In the genomic region with DNA sequence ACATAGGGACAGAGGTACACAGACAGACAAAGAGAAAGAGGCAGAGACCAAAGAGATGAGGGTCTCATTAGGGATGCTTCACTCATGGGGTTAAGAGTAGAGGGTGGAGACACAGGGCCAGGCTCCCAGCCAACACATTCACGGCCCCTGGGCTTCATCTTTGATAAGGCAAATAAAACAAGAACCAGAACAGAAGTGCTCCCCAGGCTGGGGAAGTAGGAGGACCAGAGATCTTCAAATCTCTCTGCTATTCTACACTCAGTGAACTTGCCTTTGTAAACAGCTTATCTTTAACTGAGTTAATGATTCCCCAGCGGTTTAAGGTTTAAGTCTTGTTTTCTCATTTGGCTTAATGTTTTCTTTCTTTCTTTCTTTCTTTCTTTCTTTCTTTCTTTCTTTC, we compare ENCODE assay signal across 18 mouse cellular contexts. TPM values are rescaled to one million over a fixed set of nuclear protein-coding genes. Genes with fewer than 3 reads are reported as not detected.
DNase-seq lines count a peak whose midpoint lies in the region; ATAC-seq lines count a peak whose summit lies in the region.
"Had no signal": no experiment of that assay in that cellular context is flagged by ENCODE, and none has a peak within 500 bp of the region (broad histone marks: within the 10 kb centered on the region; RNA-seq: fewer than 3 reads in every experiment).

No protein-coding gene starts in this region.

- no peaks in the 10 kb centered on the region for H3K36me3 ChIP-seq in kidney, embryonic 14.5 days (ENCODE audit: control insufficient read depth, insufficient read depth, low read length)
- H3K36me3 ChIP-seq: heart, embryonic 10.5 days; limb, embryonic 15.5 days; neural tube, embryonic 13.5 days had no signal

- ATAC-seq in kidney, embryonic 14.5 days (ENCODE audit: low FRiP score, low TSS enrichment): no peak
- ATAC-seq: forebrain, embryonic 16.5 days; hindbrain, postnatal 0 days had no signal

- H3K4me1 ChIP-seq in kidney, embryonic 14.5 days (ENCODE audit: control insufficient read depth, insufficient read depth, low read length): 0 out of 2 replicates have a peak, but pooled peaks cover 9% of the 10 kb centered on the region
- H3K4me1 ChIP-seq: heart, embryonic 10.5 days; limb, embryonic 15.5 days; neural tube, embryonic 13.5 days had no signal

- 32% methylated on average over 2 of the region's 2 CpGs for WGBS in kidney, embryonic 14.5 days

- no peak overlapping the region for H3K9ac ChIP-seq in kidney, embryonic 14.5 days (ENCODE audit: low read depth, low read length)
- H3K9ac ChIP-seq: limb, embryonic 15.5 days; neural tube, embryonic 13.5 days had no signal

- DNase-seq in kidney, adult 11 months: peak; percentile 61
- DNase-seq in MEL-GATA-1-ER (ENCODE audit: extremely low read depth, low read depth): peak; percentile 27
- peak; percentile 46 for DNase-seq in kidney, adult 18-20 months
- DNase-seq in kidney, postnatal 25 days: peak; percentile 53 to 54
- DNase-seq in adrenal gland, adult 2 months: no peak
- no peak for DNase-seq in heart, postnatal 4 days
- DNase-seq: adrenal gland, postnatal 14 days; B cell, adult 2 months; cerebellum, postnatal 10 days; embryo, embryonic 11 days; lung, postnatal 10 days had no signal

- no peaks in the 10 kb centered on the region for H3K27me3 ChIP-seq in kidney, embryonic 14.5 days (ENCODE audit: control insufficient read depth, insufficient read depth, low read length)
- H3K27me3 ChIP-seq: limb, embryonic 15.5 days had no signal

- no peak overlapping the region for H3K27ac ChIP-seq in kidney, embryonic 14.5 days (ENCODE audit: low read depth, low read length)
- H3K27ac ChIP-seq: heart, embryonic 10.5 days; hindbrain, postnatal 0 days; limb, embryonic 15.5 days; neural tube, embryonic 13.5 days had no signal

- H3K9me3 ChIP-seq in kidney, embryonic 14.5 days (ENCODE audit: control insufficient read depth, low read length): no peaks in the 10 kb centered on the region
- H3K9me3 ChIP-seq: heart, embryonic 10.5 days; limb, embryonic 15.5 days; neural tube, embryonic 13.5 days had no signal

- no peak overlapping the region for H3K4me3 ChIP-seq in kidney, embryonic 14.5 days (ENCODE audit: low read length)
- H3K4me3 ChIP-seq: heart, embryonic 10.5 days; limb, embryonic 15.5 days; neural tube, embryonic 13.5 days had no signal

- H3K4me2 ChIP-seq in kidney, embryonic 14.5 days (replicated peaks; ENCODE audit: low read depth, low read length): no peak overlapping the region
- H3K4me2 ChIP-seq: limb, embryonic 15.5 days; neural tube, embryonic 13.5 days had no signal

RNA-seq across cellular contexts. Expression of gene Inmt, which starts 0.6 kb away (rescaled TPM):
- polyA plus RNA-seq in kidney, embryonic 14.5 days (2014; fragmentation: Nextera tagmentation; extraction: Ambion mirVana): 3.6 and 4.0 TPM in 2 replicates
- 10 to 100 TPM in 1 of 2 experiments, 1 to 10 TPM in 1; 8.9 to 28.9 TPM for total RNA-seq in adrenal gland, adult 2 months (2021)
- polyA plus RNA-seq in adrenal gland, adult 2 months (2012; rRNA removed): 3.3 and 3.8 TPM in 2 replicates
- not detected for total RNA-seq in heart, postnatal 4 days (2021)
- total RNA-seq: left cerebral cortex, postnatal 14 days had no signal
- polyA plus RNA-seq: forebrain, embryonic 16.5 days; hindbrain, postnatal 0 days; neural tube, embryonic 13.5 days had no signal

RNA-seq across cellular contexts. Expression of gene Mindy4, which starts 27.7 kb away (rescaled TPM):
- polyA plus RNA-seq in kidney, embryonic 14.5 days (2014; fragmentation: Nextera tagmentation; extraction: Ambion mirVana): 10.5 and 17.7 TPM in 2 replicates
- total RNA-seq in adrenal gland, adult 2 months (2021): 1 to 10 TPM; 2.9 to 5.6 TPM
- 5.5 and 5.9 TPM in 2 replicates for polyA plus RNA-seq in adrenal gland, adult 2 months (2012; rRNA removed)
- total RNA-seq in heart, postnatal 4 days (2021): 1 to 10 TPM; 4.0 to 4.6 TPM

RNA-seq across cellular contexts. Expression of gene Crhr2, which starts 42.6 kb away (rescaled TPM):
- not detected in 2 replicates for polyA plus RNA-seq in kidney, embryonic 14.5 days (2014; fragmentation: Nextera tagmentation; extraction: Ambion mirVana)
- not detected for total RNA-seq in adrenal gland, adult 2 months (2021)
- polyA plus RNA-seq in adrenal gland, adult 2 months (2012; rRNA removed): 0.22 and 0.23 TPM in 2 replicates
- 10 to 100 TPM; 11.4 to 12.0 TPM for total RNA-seq in heart, postnatal 4 days (2021)
- total RNA-seq: adrenal gland, postnatal 14 days had no signal

Comparison
In these comparisons a context has a peak if more than half of its experiments do, and no peak if none do; other contexts are left out.
1. DNase-seq: peak in kidney, adult 11 months (single experiment), MEL-GATA-1-ER (single experiment), kidney, adult 18-20 months (single experiment) and kidney, postnatal 25 days (2 of 2); none in adrenal gland, adult 2 months (single experiment) and heart, postnatal 4 days (single experiment).
2. RNA of gene Inmt, which starts 0.6 kb away (total RNA-seq): 8.9 to 28.9 TPM in adrenal gland, adult 2 months; not detected in heart, postnatal 4 days; every median in the first group is over 4 times any median in the second.
3. RNA of gene Crhr2, which starts 42.6 kb away (total RNA-seq): 11.4 to 12.0 TPM in heart, postnatal 4 days; not detected in adrenal gland, adult 2 months; every median in the first group is over 10 times any median in the second.